Mouse (Mus musculus): ENCODE measurements at regions not wholly inside any gene's neighbourhood (a gene's known extent, or its start where the extent isn't known, plus 50 kb on each side); places are given as distances from the start of the nearest gene placed in this dataset.

DNA sequence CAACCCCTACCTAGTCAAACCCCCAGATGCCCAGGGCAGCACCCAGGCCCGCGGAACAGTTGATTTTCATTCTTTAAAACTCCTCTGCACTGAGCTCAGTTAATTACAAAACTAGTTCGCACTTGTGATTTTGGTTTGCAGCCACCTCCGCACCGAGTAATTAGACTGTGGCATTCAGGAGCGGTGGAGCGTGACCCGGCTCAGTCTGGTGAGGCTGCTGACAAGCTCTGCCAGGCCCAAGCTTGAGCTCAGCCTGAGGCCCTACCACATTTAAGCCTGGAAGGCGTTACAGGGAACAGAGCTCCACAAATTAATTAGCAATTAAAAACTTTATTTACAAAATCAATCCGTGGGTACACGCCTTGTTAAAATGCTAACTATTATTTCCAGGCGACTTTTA lies 132.0 kb upstream of the Zdhhc25 start:
- TF ChIP-seq CTCF (IDR thresholded peaks at IDR 0.05; ENCODE audit: low read depth, low read length) (no peak), POLR2A (IDR thresholded peaks at IDR 0.05; ENCODE audit: borderline replicate concordance, low read depth, low read length) (no peak)

Measured in bone marrow macrophage, adult 2 months (primary cell).